ENCODE assay signal across 42 mouse cellular contexts in the genomic region with DNA sequence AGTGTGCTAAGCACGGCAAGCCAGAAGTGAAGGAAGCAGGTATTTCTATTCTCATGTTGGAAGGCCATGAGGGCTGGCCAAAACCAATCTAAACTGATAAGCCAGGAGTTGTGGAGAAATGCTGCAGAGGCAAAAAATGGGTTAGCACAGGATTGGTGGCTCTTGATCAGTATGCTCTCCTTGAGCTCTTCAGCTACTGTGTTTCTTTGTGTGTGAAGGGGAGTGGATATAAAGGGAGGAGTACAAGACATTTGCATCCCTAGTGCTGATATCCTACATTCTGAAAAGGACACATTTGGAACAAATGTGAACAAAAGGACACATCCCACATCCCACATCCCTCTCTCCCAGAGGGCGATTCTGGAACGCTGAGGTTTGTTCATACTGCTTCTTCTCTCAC. TPM values are rescaled to one million over a fixed set of nuclear protein-coding genes. Genes with fewer than 3 reads are reported as not detected.
"Had no signal": no experiment of that assay in that cellular context is flagged by ENCODE, and none has a peak within 500 bp of the region (broad histone marks: within the 10 kb centered on the region; RNA-seq: fewer than 3 reads in every experiment).

TSS of gene Etd (plus strand) at position 301 of the 400 bp plus-strand sequence.

- H3K4me1 ChIP-seq: heart, embryonic 10.5 days; heart, embryonic 12.5 days; heart, embryonic 13.5 days; heart, embryonic 15.5 days; hindbrain, embryonic 10.5 days; hindbrain, embryonic 12.5 days; hindbrain, embryonic 13.5 days; hindbrain, embryonic 15.5 days; intestine, embryonic 15.5 days; kidney, embryonic 15.5 days had no signal

- H3K27me3 ChIP-seq: heart, embryonic 12.5 days; heart, embryonic 13.5 days; heart, embryonic 15.5 days; hindbrain, embryonic 12.5 days; hindbrain, embryonic 13.5 days; hindbrain, embryonic 15.5 days; intestine, embryonic 15.5 days had no signal

- H3K4me3 ChIP-seq: heart, embryonic 10.5 days; heart, embryonic 12.5 days; heart, embryonic 13.5 days; heart, embryonic 15.5 days; hindbrain, embryonic 10.5 days; hindbrain, embryonic 12.5 days; hindbrain, embryonic 13.5 days; hindbrain, embryonic 15.5 days; intestine, embryonic 15.5 days; kidney, embryonic 15.5 days; layer of hippocampus, adult 2 months had no signal

- DNase-seq: heart, postnatal 10 days; heart, postnatal 14 days; heart, postnatal 36 days; heart, postnatal 4 days; kidney, adult 11 months; kidney, adult 18-20 months; kidney, adult 2 months; kidney, adult 8-10 months; kidney, adult 9 months; kidney, postnatal 10 days; kidney, postnatal 14 days; kidney, postnatal 25 days; kidney, postnatal 36 days; kidney, postnatal 4 days; layer of hippocampus, adult 9-11 months; layer of hippocampus, postnatal 36 days had no signal

- H3K27ac ChIP-seq: heart, embryonic 10.5 days; heart, embryonic 13.5 days; heart, embryonic 15.5 days; hindbrain, embryonic 10.5 days; hindbrain, embryonic 12.5 days; hindbrain, embryonic 13.5 days; hindbrain, embryonic 14.5 days; hindbrain, embryonic 15.5 days; hindbrain, postnatal 0 days; intestine, embryonic 15.5 days; kidney, embryonic 15.5 days; kidney, postnatal 0 days; layer of hippocampus, adult 2 months had no signal

- H3K36me3 ChIP-seq: heart, embryonic 10.5 days; heart, embryonic 12.5 days; heart, embryonic 13.5 days; heart, embryonic 15.5 days; hindbrain, embryonic 10.5 days; hindbrain, embryonic 12.5 days; hindbrain, embryonic 13.5 days; hindbrain, embryonic 15.5 days; intestine, embryonic 15.5 days; kidney, embryonic 15.5 days had no signal

- ATAC-seq: hindbrain, embryonic 16.5 days; hindbrain, postnatal 0 days; inflammation-experienced regulatory T-cells, adult 6 months; intestine, embryonic 15.5 days; intestine, embryonic 16.5 days; intestine, postnatal 0 days had no signal

RNA-seq across cellular contexts. Expression of gene Etd, which starts in this region (rescaled TPM):
- polyA plus RNA-seq: heart, embryonic 10.5 days; heart, embryonic 11.5 days; heart, embryonic 12.5 days; heart, embryonic 13.5 days; heart, embryonic 14.5 days; heart, embryonic 15.5 days; heart, embryonic 16.5 days; heart, postnatal 0 days; hindbrain, embryonic 10.5 days; hindbrain, embryonic 11.5 days; hindbrain, embryonic 12.5 days; hindbrain, embryonic 13.5 days; hindbrain, embryonic 14.5 days; hindbrain, embryonic 15.5 days; hindbrain, embryonic 16.5 days; hindbrain, postnatal 0 days; inflammation-experienced regulatory T-cells, adult 6 months; intestine, embryonic 14.5 days; intestine, embryonic 15.5 days; intestine, embryonic 16.5 days; intestine, postnatal 0 days; kidney, adult 2 months; kidney, embryonic 14.5 days; kidney, embryonic 15.5 days; kidney, postnatal 0 days; large intestine, adult 2 months had no signal
